Mouse (Mus musculus): ENCODE data around the gene 6430550D23Rik.

DNA sequence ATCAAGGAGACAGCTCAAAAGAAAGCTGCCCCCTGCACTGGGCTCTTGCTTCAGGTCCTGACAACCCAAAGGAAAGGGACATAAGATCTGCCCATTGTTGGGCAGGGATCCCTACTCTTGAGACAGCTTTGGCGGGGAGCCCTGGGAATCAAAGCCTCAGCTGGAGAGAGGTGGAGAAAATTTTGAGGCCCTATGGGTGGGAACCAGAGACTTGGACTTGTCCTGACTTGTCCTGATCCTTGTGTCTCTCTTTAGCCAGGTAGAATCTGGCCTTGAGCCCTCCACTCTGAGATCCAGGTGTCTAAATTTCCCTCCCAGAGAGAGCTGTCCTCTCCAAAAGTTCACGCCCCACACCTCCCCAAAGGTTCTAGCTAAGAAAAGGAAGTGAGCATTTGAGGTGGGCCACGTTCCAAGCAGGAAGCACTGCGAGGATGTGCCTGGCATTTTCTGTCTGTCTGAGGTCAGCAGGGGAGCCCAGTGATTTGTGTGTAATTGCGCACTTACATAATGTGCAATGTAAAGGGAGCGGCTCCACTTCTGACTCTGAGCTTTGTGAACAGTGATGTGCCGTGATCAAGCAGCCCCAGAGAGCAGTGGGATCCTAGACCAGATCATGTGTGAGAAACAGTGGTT is 67.8 kb downstream of the 6430550D23Rik start:
- TF ChIP-seq POLR2AphosphoS2 (IDR thresholded peaks at IDR 0.05; ENCODE audit: insufficient read length, low read depth) (no peak), TCF12 (IDR thresholded peaks at IDR 0.05; ENCODE audit: insufficient read depth, poor library complexity, severe bottlenecking) (no peak), POLR2A (IDR thresholded peaks at IDR 0.05; ENCODE audit: insufficient read length, low read depth) (no peak), MYOD1 (IDR thresholded peaks at IDR 0.05; ENCODE audit: control insufficient read depth in 1 of 3, insufficient read length in 2 of 3, low read depth in 2 of 3) (no peak), MAX (IDR thresholded peaks at IDR 0.05; ENCODE audit: low read depth) (no peak), CEBPB (IDR thresholded peaks at IDR 0.05; ENCODE audit: insufficient read depth, poor library complexity, severe bottlenecking) (no peak), E2F4 (IDR thresholded peaks at IDR 0.05; ENCODE audit: insufficient read depth) (no peak), SRF (IDR thresholded peaks at IDR 0.05; ENCODE audit: control insufficient read depth, insufficient read length, low read depth) (no peak)
